Mouse (Mus musculus): ENCODE data around the gene Zfp287. TPM values are rescaled to one million over a fixed set of nuclear protein-coding genes. Genes with fewer than 3 reads are reported as not detected.
A peak's percentile ranks its signal among the peaks of the same experiment; 100 is the strongest.

Zfp287 gene
- polyA plus RNA-seq (2012; ENCODE audit: insufficient read depth, insufficient read length, low replicate concordance, missing spikeins), result not detected in 2 replicates

GRCm38 (mm10) chr11:62731311-62732021 lies at the start of gene Zfp287:
Gene Zfp287, minus strand, starts transcription at chr11:62731905.
- under 1% methylated on average over 48 of the region's 48 CpGs for WGBS
- TF ChIP-seq CTCF (IDR thresholded peaks at IDR 0.05; ENCODE audit: insufficient read depth, low read depth, low read length) (no peak), POLR2A (IDR thresholded peaks at IDR 0.05; ENCODE audit: insufficient read depth, low read depth, low read length) (peak; percentile 96)
- Histone ChIP-seq H3K4me3 (ENCODE audit: insufficient read depth, low read depth, low read length) (peak within 1 kb of the TSS; percentile 66), H3K4me1 (ENCODE audit: control insufficient read depth, insufficient read depth, low read length) (0 out of 2 replicates have a peak, but pooled peaks cover 3% of the 10 kb centered on the region), H3K27ac (ENCODE audit: insufficient read depth, low read depth, low read length) (peak within 1 kb of the TSS; percentile 77)

GRCm38 (mm10) chr11:62776510-62776909 lies 44.8 kb upstream of the Zfp287 start:
- Histone ChIP-seq H3K27ac (ENCODE audit: insufficient read depth, low read depth, low read length) (no peak overlapping the region), H3K4me1 (ENCODE audit: control insufficient read depth, insufficient read depth, low read length) (no peaks in the 10 kb centered on the region), H3K4me3 (ENCODE audit: insufficient read depth, low read depth, low read length) (no peak overlapping the region)
- no peak for TF ChIP-seq POLR2A (IDR thresholded peaks at IDR 0.05; ENCODE audit: insufficient read depth, low read depth, low read length)
- TF ChIP-seq CTCF (IDR thresholded peaks at IDR 0.05; ENCODE audit: insufficient read depth, low read depth, low read length), result no peak
- WGBS, result 95% methylated on average over 7 of the region's 7 CpGs

GRCm38 (mm10) chr11:62760755-62761457 lies 29.2 kb upstream of the Zfp287 start:
- Histone ChIP-seq H3K4me1 (ENCODE audit: control insufficient read depth, insufficient read depth, low read length) (peaks cover 3% of the 10 kb centered on the region; the same call in 1 of the 2 replicates), H3K4me3 (ENCODE audit: insufficient read depth, low read depth, low read length) (no peak overlapping the region), H3K27ac (ENCODE audit: insufficient read depth, low read depth, low read length) (no peak overlapping the region)
- 83% methylated on average over 9 of the region's 9 CpGs for WGBS
- TF ChIP-seq POLR2A (IDR thresholded peaks at IDR 0.05; ENCODE audit: insufficient read depth, low read depth, low read length), result no peak
- no peak for TF ChIP-seq CTCF (IDR thresholded peaks at IDR 0.05; ENCODE audit: insufficient read depth, low read depth, low read length)

GRCm38 (mm10) chr11:62758491-62758890 lies 26.8 kb upstream of the Zfp287 start:
- WGBS, result 78% methylated on average over 11 of the region's 11 CpGs

GRCm38 (mm10) chr11:62757906-62758305 lies 26.2 kb upstream of the Zfp287 start:
- peaks cover 3% of the 10 kb centered on the region; the same call in 1 of the 2 replicates for H3K4me1 ChIP-seq (ENCODE audit: control insufficient read depth, insufficient read depth, low read length)
- no peak overlapping the region for H3K4me3 ChIP-seq (ENCODE audit: insufficient read depth, low read depth, low read length)
- H3K27ac ChIP-seq (ENCODE audit: insufficient read depth, low read depth, low read length), result no peak overlapping the region
- WGBS, result 82% methylated on average over 6 of the region's 6 CpGs
- TF ChIP-seq POLR2A (IDR thresholded peaks at IDR 0.05; ENCODE audit: insufficient read depth, low read depth, low read length) (no peak), CTCF (IDR thresholded peaks at IDR 0.05; ENCODE audit: insufficient read depth, low read depth, low read length) (no peak)

More at GRCm38 (mm10) chr11:62758491-62758890, 26.8 kb upstream of the Zfp287 start:
- Histone ChIP-seq H3K4me3 (ENCODE audit: insufficient read depth, low read depth, low read length) (no peak overlapping the region), H3K4me1 (ENCODE audit: control insufficient read depth, insufficient read depth, low read length) (peaks cover 3% of the 10 kb centered on the region; the same call in 1 of the 2 replicates), H3K27ac (ENCODE audit: insufficient read depth, low read depth, low read length) (no peak overlapping the region)
- TF ChIP-seq CTCF (IDR thresholded peaks at IDR 0.05; ENCODE audit: insufficient read depth, low read depth, low read length) (no peak), POLR2A (IDR thresholded peaks at IDR 0.05; ENCODE audit: insufficient read depth, low read depth, low read length) (no peak)

GRCm38 (mm10) chr11:62757143-62757507 lies 25.4 kb upstream of the Zfp287 start:
- H3K4me3 ChIP-seq (ENCODE audit: insufficient read depth, low read depth, low read length), result peak overlapping the region; percentile 26
- H3K27ac ChIP-seq (ENCODE audit: insufficient read depth, low read depth, low read length), result no peak overlapping the region
- TF ChIP-seq POLR2A (IDR thresholded peaks at IDR 0.05; ENCODE audit: insufficient read depth, low read depth, low read length) (no peak), CTCF (IDR thresholded peaks at IDR 0.05; ENCODE audit: insufficient read depth, low read depth, low read length) (no peak)
- 6% methylated on average over 7 of the region's 7 CpGs for WGBS
- peaks cover 3% of the 10 kb centered on the region; the same call in 1 of the 2 replicates for H3K4me1 ChIP-seq (ENCODE audit: control insufficient read depth, insufficient read depth, low read length)

GRCm38 (mm10) chr11:62756456-62757142 lies 24.9 kb upstream of the Zfp287 start:
- TF ChIP-seq CTCF (IDR thresholded peaks at IDR 0.05; ENCODE audit: insufficient read depth, low read depth, low read length) (peak; percentile 100), POLR2A (IDR thresholded peaks at IDR 0.05; ENCODE audit: insufficient read depth, low read depth, low read length) (no peak)
- Histone ChIP-seq H3K4me1 (ENCODE audit: control insufficient read depth, insufficient read depth, low read length) (peaks cover 3% of the 10 kb centered on the region; the same call in 1 of the 2 replicates), H3K4me3 (ENCODE audit: insufficient read depth, low read depth, low read length) (peak overlapping the region; percentile 26), H3K27ac (ENCODE audit: insufficient read depth, low read depth, low read length) (no peak overlapping the region)
- WGBS, result 4% methylated on average over 36 of the region's 36 CpGs

- Histone ChIP-seq H3K27ac (ENCODE audit: insufficient read depth, low read depth, low read length) (no peak within 1 kb of the TSS), H3K4me3 (ENCODE audit: insufficient read depth, low read depth, low read length) (no peak within 1 kb of the TSS), H3K4me1 (ENCODE audit: control insufficient read depth, insufficient read depth, low read length) (peaks cover 3% of the 10 kb centered on the region; the same call in 1 of the 2 replicates)
- 94% methylated on average over 8 of the region's 8 CpGs for WGBS
- no peak for TF ChIP-seq CTCF (IDR thresholded peaks at IDR 0.05; ENCODE audit: insufficient read depth, low read depth, low read length)
- TF ChIP-seq POLR2A (IDR thresholded peaks at IDR 0.05; ENCODE audit: insufficient read depth, low read depth, low read length), result no peak
These were observed 21.1 kb upstream of the Zfp287 start, which contains the start of gene Gm10428 for GRCm38 (mm10) chr11:62752780-62753179. Gene Gm10428, plus strand, starts transcription at chr11:62753100.
